Mouse (Mus musculus): ENCODE measurements around the gene Gm1043. TPM values are rescaled to one million over a fixed set of nuclear protein-coding genes. Genes with fewer than 3 reads are reported as not detected.

Gm1043 gene
- polyA plus RNA-seq, 1 experiment = 0.19 TPM

DNA sequence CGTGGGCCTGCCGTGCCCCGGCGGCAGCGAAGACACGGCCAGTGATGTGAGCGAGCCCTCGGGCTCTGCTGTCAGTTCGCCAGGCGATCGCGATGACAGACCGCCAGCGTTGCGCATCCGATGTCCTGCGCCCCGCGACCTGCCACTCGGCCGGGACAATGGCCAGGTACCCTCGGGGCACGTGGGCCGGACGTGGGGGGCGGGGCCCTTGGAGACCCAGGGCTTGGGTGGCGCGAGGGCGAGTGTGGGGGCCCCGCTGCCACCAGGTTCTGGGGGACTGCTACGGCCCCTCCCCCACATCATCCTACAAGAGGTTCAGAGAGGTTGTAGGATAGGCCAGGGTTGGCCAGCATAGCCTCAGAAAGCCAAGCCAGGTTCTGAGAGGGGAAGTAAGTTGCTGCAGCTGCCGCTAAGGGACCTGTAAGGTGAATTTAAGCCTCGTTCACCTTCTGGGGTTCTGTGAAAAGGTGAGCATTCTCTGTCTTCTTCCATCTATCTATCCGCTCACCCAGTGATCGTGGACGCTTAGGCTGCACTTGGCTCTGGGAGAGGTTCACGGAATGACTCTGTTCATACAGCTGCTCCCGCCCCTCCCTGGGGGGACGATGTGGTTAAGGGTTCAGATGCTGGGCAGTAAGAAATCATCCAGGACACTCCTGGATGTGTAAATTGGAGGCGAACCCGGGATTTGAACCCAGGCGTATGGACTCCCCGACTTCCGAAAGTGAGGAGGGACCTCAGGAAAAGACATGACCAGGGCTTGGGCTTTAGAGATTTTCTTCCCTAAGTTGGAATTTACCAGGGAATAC lies 157.4 kb downstream of the Gm1043 start:
- no peak for DNase-seq (ENCODE audit: low spot score)

- no peak for DNase-seq (ENCODE audit: low spot score)
Observed at GRCm38 (mm10) chr5:37243169-37243886, 158.2 kb downstream of the Gm1043 start.

DNA sequence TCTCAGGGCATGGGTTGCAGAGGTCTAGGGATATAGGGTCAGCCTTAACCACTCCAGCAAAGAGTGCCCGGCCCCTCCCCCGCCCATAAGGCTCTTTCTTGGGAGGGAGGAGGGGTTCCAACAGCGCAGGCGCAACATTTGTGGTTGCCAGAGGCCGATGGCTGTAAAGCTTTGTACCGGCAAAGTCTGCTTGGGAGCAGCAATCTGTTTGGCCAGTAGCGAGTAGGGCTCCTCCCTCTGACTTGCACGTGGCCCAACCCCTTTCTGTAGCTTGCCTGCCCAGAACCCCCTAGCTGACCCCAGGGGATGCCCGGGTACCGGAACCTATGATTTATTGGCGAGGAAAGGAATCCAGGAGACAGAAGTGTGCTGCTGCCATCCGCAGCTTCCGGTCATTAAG lies 159.0 kb downstream of the Gm1043 start:
- DNase-seq (ENCODE audit: low spot score) = no peak

- DNase-seq (ENCODE audit: low spot score) = no peak
Observed at GRCm38 (mm10) chr5:37244666-37245242, 159.6 kb downstream of the Gm1043 start.

- DNase-seq (ENCODE audit: low spot score) = no peak
Observed at GRCm38 (mm10) chr5:37245651-37246050, 160.5 kb downstream of the Gm1043 start.

- no peak for DNase-seq (ENCODE audit: low spot score)
Observed at GRCm38 (mm10) chr5:37246138-37246910, 161.2 kb downstream of the Gm1043 start.

- no peak for DNase-seq (ENCODE audit: low spot score)
Observed at GRCm38 (mm10) chr5:37247456-37247855, 162.3 kb downstream of the Gm1043 start.

DNA sequence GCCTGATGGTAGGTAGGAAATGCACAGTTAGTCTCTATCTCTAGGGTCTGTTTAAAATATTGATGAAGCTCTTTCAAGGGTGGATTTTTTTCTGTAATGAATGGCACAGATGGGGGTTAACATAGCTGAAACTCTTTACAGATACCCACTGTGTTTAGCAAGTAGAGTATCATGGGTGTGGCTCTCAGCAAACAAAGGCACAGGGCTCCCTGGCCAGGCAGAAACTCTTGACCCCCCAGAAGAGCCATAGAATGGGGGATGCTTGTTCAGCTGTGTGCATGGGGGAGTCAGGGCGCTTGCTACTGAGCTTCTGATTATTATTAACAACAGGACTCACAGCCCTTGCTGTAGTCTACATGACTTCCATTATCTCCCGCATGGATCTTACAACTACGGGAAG lies 163.7 kb downstream of the Gm1043 start:
- no peak for DNase-seq (ENCODE audit: low spot score)

- no peak for DNase-seq (ENCODE audit: low spot score)
Observed at GRCm38 (mm10) chr5:37251596-37251995, 166.4 kb downstream of the Gm1043 start.

GRCm38 (mm10) chr5:37252101-37252804 lies 167.1 kb downstream of the Gm1043 start:
- DNase-seq (ENCODE audit: low spot score) = no peak

DNA sequence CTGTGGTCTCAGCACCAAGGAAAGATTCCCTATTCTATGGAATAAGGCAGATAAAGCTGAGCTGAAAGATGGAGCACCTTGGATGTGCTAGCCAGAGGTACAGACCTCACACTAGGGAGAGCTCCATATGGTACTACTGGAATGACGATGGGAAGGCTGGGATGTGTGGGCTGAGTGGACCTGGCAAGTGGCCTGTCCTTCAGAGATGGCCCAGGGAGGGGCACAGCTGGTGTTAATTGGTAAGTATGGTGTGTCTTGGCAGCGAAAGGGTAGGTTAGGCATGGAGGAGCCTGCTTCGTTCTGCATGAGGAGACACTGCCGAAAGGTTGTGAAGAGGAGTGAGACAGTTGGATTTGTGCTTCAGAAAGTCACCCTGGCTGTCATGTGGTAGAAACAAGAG lies 169.4 kb downstream of the Gm1043 start:
- no peak for DNase-seq (ENCODE audit: low spot score)

DNA sequence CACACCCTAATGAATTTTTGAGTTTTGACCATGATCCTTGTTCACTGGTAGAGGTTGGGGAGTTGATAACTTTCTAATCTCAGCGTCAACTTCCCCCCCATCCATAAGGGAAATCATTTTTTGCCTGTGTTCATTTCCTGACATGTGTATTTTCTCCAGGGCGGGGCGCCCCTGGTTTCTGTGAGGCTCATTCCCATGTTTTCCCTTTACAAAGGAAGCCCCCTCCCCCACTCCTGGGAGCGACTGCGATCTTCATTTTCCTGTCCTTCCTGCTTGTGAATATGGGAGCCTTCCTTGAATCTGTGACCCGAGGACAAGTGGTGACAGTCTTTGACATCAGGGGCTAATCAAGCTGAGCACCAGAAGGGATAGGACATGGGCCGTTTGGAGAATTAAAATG lies 171.7 kb downstream of the Gm1043 start:
- DNase-seq (ENCODE audit: low spot score) = no peak

- DNase-seq (ENCODE audit: low spot score) = no peak
Observed at GRCm38 (mm10) chr5:37257243-37257642, 172.1 kb downstream of the Gm1043 start.

- DNase-seq (ENCODE audit: low spot score) = no peak
Observed at GRCm38 (mm10) chr5:37261734-37262133, 176.6 kb downstream of the Gm1043 start.

- DNase-seq (ENCODE audit: low spot score) = no peak
Observed at GRCm38 (mm10) chr5:37263816-37264215, 178.6 kb downstream of the Gm1043 start.

Other genes with a start within 250 kb of the Gm1043 start
- gene Ppp2r2c, start 216.9 kb upstream of the Gm1043 start, polyA plus RNA-seq (2012; rRNA removed) = 0.11 and 0.12 TPM in 2 replicates
- gene Wfs1, start 96.2 kb upstream of the Gm1043 start, polyA plus RNA-seq (2012; rRNA removed) = 14.2 and 24.8 TPM in 2 replicates
- 0.41 and 0.66 TPM in 2 replicates for gene Crmp1, start 156.6 kb downstream of the Gm1043 start, polyA plus RNA-seq (2012; rRNA removed)

Measured in urinary bladder, adult 2 months (tissue).